Mouse (Mus musculus): ENCODE measurements around the gene Mrps35. TPM values are rescaled to one million over a fixed set of nuclear protein-coding genes. Genes with fewer than 3 reads are reported as not detected.

Gene Mrps35
- polyA plus RNA-seq, 1 experiment, result 29.8 TPM

DNA sequence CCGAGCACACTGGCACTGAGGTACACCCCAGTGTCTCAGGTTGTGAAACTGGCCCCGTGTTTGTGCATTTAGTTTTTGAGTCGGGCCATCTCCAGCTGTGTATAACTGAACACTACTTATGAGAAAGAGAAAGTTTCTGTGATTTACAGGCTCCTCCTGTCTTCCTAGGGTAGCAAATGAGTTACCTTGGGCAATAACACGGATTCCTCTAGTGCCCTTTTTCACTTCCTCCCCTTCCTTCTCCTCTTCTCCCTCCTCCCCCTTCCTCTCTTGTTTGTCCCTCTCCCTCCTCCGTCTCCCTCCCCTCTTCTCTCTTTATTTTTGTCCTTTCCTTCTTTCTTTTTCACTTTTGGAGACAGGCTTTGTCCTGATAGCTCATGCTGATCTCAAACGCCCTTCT is 31.0 kb upstream of the Mrps35 start:
- TF ChIP-seq CTCF (IDR thresholded peaks at IDR 0.05; ENCODE audit: borderline replicate concordance, extremely low read depth, insufficient read depth, insufficient read length) (no peak), POLR2A (IDR thresholded peaks at IDR 0.05; ENCODE audit: borderline replicate concordance, extremely low read depth, insufficient read depth, insufficient read length, poor library complexity, severe bottlenecking) (no peak)

DNA sequence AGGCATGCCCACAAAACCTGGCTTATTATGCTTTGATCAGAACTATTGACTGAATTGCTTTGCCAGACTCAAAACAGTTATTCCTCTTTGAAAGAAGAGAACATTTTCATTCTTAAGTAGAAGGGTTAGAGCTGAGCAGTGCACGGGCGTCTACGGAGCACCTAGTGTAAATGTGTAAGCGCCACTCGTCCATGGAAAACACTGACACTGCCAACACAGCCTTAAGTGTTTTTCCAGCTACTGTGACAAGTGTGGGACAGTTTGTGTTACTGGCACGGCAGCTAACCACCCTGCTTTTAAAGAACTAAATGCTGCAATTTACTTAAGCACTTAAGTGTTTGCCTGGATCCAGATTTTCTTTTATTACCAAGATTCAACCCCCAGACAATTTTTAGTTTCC is 30.6 kb upstream of the Mrps35 start:
- DNase-seq (ENCODE audit: low read depth), result peak; percentile 36

More for the DNA sequence above, 31.0 kb upstream of the Mrps35 start:
- DNase-seq (ENCODE audit: low read depth), result no peak

DNA sequence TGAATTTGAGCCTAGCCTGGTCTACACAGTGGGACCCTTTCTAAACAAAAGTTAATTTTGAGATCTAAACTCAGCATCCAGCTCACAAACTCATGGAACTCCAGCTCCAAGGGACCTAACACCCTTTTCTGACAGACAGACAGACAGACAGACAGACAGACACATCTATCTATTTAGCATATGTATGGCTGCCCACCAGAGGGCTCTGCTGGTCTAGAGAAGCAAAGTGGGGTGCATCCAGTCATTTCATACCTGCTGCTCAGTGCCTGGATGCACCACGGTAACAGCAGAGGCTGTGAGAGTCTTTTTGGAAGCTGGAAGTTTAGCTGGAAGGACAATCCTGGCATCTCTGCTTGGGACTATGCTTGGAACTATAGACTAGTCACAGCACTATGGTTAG is 29.0 kb upstream of the Mrps35 start:
- DNase-seq (ENCODE audit: low read depth), result peak; percentile 8
- TF ChIP-seq POLR2A (IDR thresholded peaks at IDR 0.05; ENCODE audit: borderline replicate concordance, extremely low read depth, insufficient read depth, insufficient read length, poor library complexity, severe bottlenecking) (no peak), CTCF (IDR thresholded peaks at IDR 0.05; ENCODE audit: borderline replicate concordance, extremely low read depth, insufficient read depth, insufficient read length) (no peak)

More for the DNA sequence above, 30.6 kb upstream of the Mrps35 start:
- TF ChIP-seq POLR2A (IDR thresholded peaks at IDR 0.05; ENCODE audit: borderline replicate concordance, extremely low read depth, insufficient read depth, insufficient read length, poor library complexity, severe bottlenecking), result no peak
- no peak for TF ChIP-seq CTCF (IDR thresholded peaks at IDR 0.05; ENCODE audit: borderline replicate concordance, extremely low read depth, insufficient read depth, insufficient read length)

DNA sequence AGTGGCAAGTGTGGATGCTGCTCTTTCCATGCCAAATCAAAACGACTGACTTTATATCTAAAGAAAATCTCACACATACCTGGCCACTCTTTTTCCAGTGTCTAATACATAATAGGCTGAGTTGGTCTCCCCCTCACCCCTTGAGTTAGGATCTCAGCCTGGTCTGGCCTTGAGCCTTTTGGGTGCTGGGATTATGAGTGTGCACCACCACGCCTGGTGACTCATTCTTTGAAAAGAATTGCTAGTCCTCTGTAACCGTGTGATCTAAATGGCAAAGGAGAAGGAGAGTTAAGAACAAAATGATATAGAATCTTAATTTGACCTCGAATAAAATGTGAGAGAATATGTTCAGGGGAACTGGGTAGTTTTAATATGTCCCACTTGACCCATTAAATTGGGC is 24.7 kb upstream of the Mrps35 start:
- no peak for DNase-seq (ENCODE audit: low read depth)
- no peak for TF ChIP-seq CTCF (IDR thresholded peaks at IDR 0.05; ENCODE audit: borderline replicate concordance, extremely low read depth, insufficient read depth, insufficient read length)
- TF ChIP-seq POLR2A (IDR thresholded peaks at IDR 0.05; ENCODE audit: borderline replicate concordance, extremely low read depth, insufficient read depth, insufficient read length, poor library complexity, severe bottlenecking), result no peak

DNA sequence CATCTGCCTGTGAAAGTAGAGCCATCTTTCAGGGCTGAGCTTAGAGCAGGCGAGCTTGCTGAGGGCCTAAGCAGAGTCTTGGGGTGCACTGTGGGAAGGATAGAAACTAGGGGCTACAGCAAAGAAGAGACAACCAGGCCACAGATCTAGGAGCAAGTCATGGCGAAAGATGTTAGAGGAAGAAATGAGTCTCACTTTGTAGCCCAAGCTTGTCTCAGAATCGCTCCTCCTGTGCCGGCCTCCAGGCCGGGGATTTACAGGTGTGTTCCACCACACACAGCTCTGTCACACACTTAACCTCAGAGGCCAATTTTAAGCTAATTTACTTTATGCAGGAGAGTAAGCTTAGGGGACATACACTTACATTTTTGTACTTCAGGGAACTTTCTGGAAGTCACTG is 24.2 kb upstream of the Mrps35 start:
- DNase-seq (ENCODE audit: low read depth), result no peak
- TF ChIP-seq CTCF (IDR thresholded peaks at IDR 0.05; ENCODE audit: borderline replicate concordance, extremely low read depth, insufficient read depth, insufficient read length), result no peak
- no peak for TF ChIP-seq POLR2A (IDR thresholded peaks at IDR 0.05; ENCODE audit: borderline replicate concordance, extremely low read depth, insufficient read depth, insufficient read length, poor library complexity, severe bottlenecking)

DNA sequence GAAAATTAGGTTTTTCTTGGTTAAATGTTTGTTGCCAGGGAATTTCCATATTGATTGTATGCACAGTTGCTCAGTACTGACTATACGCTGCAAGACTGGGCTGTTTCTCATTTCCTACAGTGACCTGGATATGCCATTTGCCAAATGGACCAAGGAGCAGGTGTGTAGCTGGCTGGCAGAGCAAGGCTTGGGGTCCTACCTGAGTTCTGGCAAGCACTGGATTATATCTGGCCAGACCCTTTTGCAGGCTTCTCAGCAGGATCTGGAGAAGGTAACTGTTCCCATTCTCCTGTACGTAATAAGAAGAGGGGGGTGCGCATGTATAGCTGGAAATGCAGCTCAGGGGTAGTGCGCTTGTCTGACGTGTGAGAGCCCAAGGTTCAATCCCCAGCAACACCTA is 21.4 kb upstream of the Mrps35 start:
- DNase-seq (ENCODE audit: low read depth), result no peak
- no peak for TF ChIP-seq POLR2A (IDR thresholded peaks at IDR 0.05; ENCODE audit: borderline replicate concordance, extremely low read depth, insufficient read depth, insufficient read length, poor library complexity, severe bottlenecking)
- TF ChIP-seq CTCF (IDR thresholded peaks at IDR 0.05; ENCODE audit: borderline replicate concordance, extremely low read depth, insufficient read depth, insufficient read length), result no peak

DNA sequence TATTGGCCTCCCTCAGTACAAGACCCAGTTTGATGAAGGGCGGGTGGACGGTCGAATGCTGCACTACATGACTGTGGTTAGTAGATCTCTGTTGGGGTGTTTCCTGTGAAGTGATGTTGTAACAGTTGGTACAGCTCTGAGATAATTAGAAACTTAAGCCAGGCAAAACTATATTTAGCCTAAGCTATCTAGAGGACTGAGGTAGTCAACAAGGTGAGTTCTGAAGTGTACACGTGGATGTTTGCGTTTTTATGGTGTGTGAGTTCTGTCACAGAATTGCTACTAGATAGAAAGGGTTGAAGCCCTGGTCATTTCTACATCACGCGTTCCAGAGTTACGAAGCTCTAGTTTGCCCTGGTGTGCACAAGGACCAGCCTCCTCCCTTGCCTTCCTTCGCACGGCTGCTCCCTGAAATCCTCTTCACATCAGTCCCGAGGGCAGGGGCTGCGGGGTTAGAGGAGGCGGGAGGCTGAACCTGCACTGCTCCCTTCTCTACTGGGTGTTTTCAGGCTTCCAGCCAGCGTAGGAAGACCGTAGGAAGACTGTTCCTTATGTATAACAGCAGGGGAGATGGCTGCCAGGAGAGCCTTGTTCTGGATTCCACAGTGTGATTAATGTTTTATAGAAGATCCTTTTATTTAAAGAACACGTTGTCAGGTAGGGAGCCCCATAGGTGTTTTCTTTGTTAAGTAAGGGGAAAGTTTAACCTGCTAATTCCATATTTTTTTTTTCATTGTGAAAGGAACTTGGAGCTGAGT is 20.0 kb upstream of the Mrps35 start:
- TF ChIP-seq POLR2A (IDR thresholded peaks at IDR 0.05; ENCODE audit: borderline replicate concordance, extremely low read depth, insufficient read depth, insufficient read length, poor library complexity, severe bottlenecking) (no peak), CTCF (IDR thresholded peaks at IDR 0.05; ENCODE audit: borderline replicate concordance, extremely low read depth, insufficient read depth, insufficient read length) (no peak)
- DNase-seq (ENCODE audit: low read depth), result no peak

DNA sequence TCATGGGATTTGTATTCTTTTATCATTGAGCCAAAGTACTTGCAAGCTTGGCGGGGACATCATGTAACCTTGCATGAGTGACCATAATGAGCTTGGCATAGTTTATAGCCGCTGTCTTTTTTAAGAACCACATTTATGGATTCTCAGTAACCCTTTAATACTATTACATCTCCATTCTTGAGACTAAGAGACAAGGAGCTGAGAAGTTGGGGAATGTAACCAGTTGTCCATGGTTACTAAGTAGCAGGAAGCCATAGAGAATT is 19.5 kb upstream of the Mrps35 start:
- TF ChIP-seq POLR2A (IDR thresholded peaks at IDR 0.05; ENCODE audit: borderline replicate concordance, extremely low read depth, insufficient read depth, insufficient read length, poor library complexity, severe bottlenecking) (no peak), CTCF (IDR thresholded peaks at IDR 0.05; ENCODE audit: borderline replicate concordance, extremely low read depth, insufficient read depth, insufficient read length) (no peak)

DNA sequence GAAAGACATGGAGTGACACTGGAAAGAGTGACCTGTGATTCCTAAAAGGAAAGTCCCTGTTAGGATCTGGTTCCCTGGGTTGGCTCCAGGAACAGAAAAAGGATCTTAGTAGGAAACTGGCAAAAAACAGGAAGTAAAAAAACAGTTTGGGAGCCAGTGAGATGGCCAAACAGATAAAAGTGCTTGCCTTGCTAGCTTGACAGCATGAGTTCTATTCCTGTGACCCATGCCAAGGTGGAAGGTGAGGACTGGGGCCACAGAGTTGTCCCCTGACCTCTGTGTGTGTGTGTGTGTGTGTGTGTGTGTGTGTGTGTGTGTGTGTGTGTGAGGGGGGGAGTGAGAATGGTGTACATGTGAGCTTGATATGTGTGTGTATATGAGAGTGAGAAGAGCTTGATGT is 19.0 kb upstream of the Mrps35 start:
- TF ChIP-seq CTCF (IDR thresholded peaks at IDR 0.05; ENCODE audit: borderline replicate concordance, extremely low read depth, insufficient read depth, insufficient read length), result no peak
- TF ChIP-seq POLR2A (IDR thresholded peaks at IDR 0.05; ENCODE audit: borderline replicate concordance, extremely low read depth, insufficient read depth, insufficient read length, poor library complexity, severe bottlenecking), result no peak
- no peak for DNase-seq (ENCODE audit: low read depth)

More for the DNA sequence above, 19.5 kb upstream of the Mrps35 start:
- DNase-seq (ENCODE audit: low read depth), result no peak

DNA sequence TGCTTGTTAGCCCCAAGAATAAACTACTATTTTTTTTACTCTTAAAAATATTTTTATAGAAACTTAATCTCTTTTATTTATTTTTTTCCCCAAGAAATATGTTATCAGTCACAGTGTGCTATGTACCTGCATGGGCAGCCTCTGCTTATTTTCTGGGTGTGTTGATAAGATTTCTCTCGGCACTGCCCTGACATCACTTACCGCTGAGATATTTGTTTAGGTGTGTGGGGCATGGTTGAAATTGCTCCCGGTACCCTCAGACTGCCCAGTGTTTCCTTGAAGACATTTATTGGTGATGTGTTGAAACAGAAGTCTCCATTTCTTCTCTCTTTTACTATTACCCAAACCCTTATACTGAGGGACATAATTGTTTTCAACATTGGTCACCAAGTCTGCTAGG is 17.8 kb upstream of the Mrps35 start:
- DNase-seq (ENCODE audit: low read depth), result no peak
- TF ChIP-seq CTCF (IDR thresholded peaks at IDR 0.05; ENCODE audit: borderline replicate concordance, extremely low read depth, insufficient read depth, insufficient read length) (no peak), POLR2A (IDR thresholded peaks at IDR 0.05; ENCODE audit: borderline replicate concordance, extremely low read depth, insufficient read depth, insufficient read length, poor library complexity, severe bottlenecking) (no peak)

DNA sequence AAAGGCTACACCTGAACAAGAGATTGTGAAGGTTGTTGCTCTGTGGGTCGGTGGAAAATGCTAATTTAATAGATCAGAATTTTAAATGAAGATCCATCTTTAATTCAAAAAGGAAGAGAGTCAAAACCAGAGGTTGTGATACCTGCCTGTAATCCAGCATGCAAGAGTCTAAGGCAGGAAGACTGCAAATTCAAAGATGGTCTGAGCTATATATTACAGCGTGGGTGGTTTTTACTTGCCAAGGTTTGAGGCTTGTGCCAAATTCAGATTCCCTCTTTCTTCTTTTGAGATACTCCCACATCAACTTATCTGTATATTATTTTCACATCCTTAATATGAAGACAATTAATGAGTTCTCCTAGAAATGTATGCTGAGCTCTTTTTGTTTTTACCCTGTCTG is 14.2 kb upstream of the Mrps35 start:
- DNase-seq (ENCODE audit: low read depth), result no peak
- TF ChIP-seq POLR2A (IDR thresholded peaks at IDR 0.05; ENCODE audit: borderline replicate concordance, extremely low read depth, insufficient read depth, insufficient read length, poor library complexity, severe bottlenecking), result no peak
- TF ChIP-seq CTCF (IDR thresholded peaks at IDR 0.05; ENCODE audit: borderline replicate concordance, extremely low read depth, insufficient read depth, insufficient read length), result no peak

DNA sequence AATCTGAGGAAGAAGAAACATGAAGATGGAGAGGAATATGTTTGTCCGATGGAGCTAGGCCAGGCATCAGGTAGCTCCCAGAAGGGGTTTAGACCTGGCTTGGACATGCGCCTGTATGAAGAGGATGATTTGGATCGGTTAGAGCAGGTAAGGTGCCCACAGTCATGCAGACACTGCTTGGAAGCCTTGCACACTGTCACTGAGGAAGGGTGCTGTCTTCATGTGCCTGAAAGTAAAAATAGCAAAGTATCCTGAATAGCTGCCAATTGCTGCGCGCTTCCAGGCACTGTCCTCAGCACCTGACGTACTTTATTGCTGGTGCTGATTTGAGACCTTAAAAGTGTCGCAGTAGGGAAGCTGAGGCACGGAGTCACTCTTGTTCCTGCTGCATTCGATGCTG is 13.0 kb upstream of the Mrps35 start:
- no peak for TF ChIP-seq POLR2A (IDR thresholded peaks at IDR 0.05; ENCODE audit: borderline replicate concordance, extremely low read depth, insufficient read depth, insufficient read length, poor library complexity, severe bottlenecking)
- no peak for DNase-seq (ENCODE audit: low read depth)
